Comparison of ENCODE assay signal across 13 mouse cellular contexts in the genomic region with DNA sequence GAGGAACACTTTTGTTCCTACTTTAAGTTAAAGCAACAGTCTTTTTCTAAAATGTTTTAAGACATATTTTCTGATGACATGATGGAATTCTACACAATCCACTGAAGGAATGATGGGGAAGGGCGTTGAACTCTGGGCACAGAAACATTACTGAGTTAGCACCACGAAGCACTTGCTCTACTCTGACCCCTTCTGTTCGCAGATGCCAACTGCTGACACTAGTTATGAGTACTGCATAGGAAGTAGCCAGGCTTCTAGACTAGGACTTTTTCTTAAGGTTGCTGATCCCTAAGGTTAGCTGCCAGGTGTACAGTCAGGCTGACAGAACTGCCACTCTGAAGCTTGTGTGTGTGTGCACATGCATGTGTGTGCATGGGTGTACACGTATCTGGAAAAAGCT. TPM values are rescaled to one million over a fixed set of nuclear protein-coding genes. Genes with fewer than 3 reads are reported as not detected.
DNase-seq lines count a peak whose midpoint lies in the region; ATAC-seq and TF ChIP-seq lines count a peak whose summit lies in the region.
"Had no signal": no experiment of that assay in that cellular context is flagged by ENCODE, and none has a peak within 500 bp of the region (broad histone marks: within the 10 kb centered on the region; RNA-seq: fewer than 3 reads in every experiment).

No protein-coding gene starts in this region.

- H3K27me3 ChIP-seq in kidney, embryonic 14.5 days (ENCODE audit: control insufficient read depth, insufficient read depth, low read length): no peaks in the 10 kb centered on the region
- H3K27me3 ChIP-seq in cerebellum, adult 2 months (ENCODE audit: control insufficient read depth, insufficient read depth, low read length): no peaks in the 10 kb centered on the region

- H3K9ac ChIP-seq in kidney, embryonic 14.5 days (ENCODE audit: low read depth, low read length): no peak overlapping the region

- H3K4me2 ChIP-seq in kidney, embryonic 14.5 days (replicated peaks; ENCODE audit: low read depth, low read length): no peak overlapping the region

- DNase-seq in kidney, postnatal 10 days: peak; percentile 28
- peak; percentile 41 for DNase-seq in CD4-positive helper T cell, adult 2 months (ENCODE audit: low read depth, low spot score)
- DNase-seq in NIH3T3 (ENCODE audit: low read depth) (peak; percentile 14), liver (peak; percentile 36)
- DNase-seq in c-Kit-positive CD71-positive TER-119-positive erythroid progenitor cells, embryonic 14.5 days (ENCODE audit: low spot score): no peak
- no peak for DNase-seq in yolk sac, embryonic 10.5 days (ENCODE audit: low spot score)
- no peak for DNase-seq in cerebellum, adult 2 months
- DNase-seq: cerebellum, adult 18-20 months; gastrocnemius, postnatal 36 days had no signal

- H3K4me3 ChIP-seq in kidney, embryonic 14.5 days (ENCODE audit: low read length): no peak overlapping the region
- no peak overlapping the region for H3K4me3 ChIP-seq in cerebellum, adult 2 months (replicated peaks; ENCODE audit: insufficient read depth, low read depth, low read length)
- H3K4me3 ChIP-seq: hindbrain, embryonic 10.5 days had no signal

- H3K27ac ChIP-seq in kidney, embryonic 14.5 days (ENCODE audit: low read depth, low read length): no peak overlapping the region
- H3K27ac ChIP-seq in cerebellum, adult 2 months (ENCODE audit: insufficient read depth, low read length): no peak overlapping the region
- H3K27ac ChIP-seq: hindbrain, embryonic 10.5 days had no signal

- ATAC-seq in kidney, embryonic 14.5 days (ENCODE audit: low FRiP score, low TSS enrichment): no peak; the same call in 1 of the 2 replicates

- H3K36me3 ChIP-seq in kidney, embryonic 14.5 days (ENCODE audit: control insufficient read depth, insufficient read depth, low read length): peaks cover 85% of the 10 kb centered on the region

- no peaks in the 10 kb centered on the region for H3K9me3 ChIP-seq in kidney, embryonic 14.5 days (ENCODE audit: control insufficient read depth, low read length)
- H3K9me3 ChIP-seq: hindbrain, embryonic 10.5 days had no signal

- no peak for TF ChIP-seq CTCF in cerebellum, adult 2 months (IDR thresholded peaks at IDR 0.05; ENCODE audit: borderline replicate concordance, insufficient read depth, low read depth, low read length)

- 89% methylated on average over 4 of the region's 4 CpGs for WGBS in kidney, embryonic 14.5 days
- whole genome bisulfite sequencing in cerebellum, adult 2 months: 80% methylated on average over 4 of the region's 4 CpGs

- no peaks in the 10 kb centered on the region for H3K4me1 ChIP-seq in kidney, embryonic 14.5 days (ENCODE audit: control insufficient read depth, insufficient read depth, low read length)
- no peaks in the 10 kb centered on the region for H3K4me1 ChIP-seq in cerebellum, adult 2 months (ENCODE audit: control insufficient read depth, insufficient read depth, low read length)
- H3K4me1 ChIP-seq: hindbrain, embryonic 10.5 days had no signal

- TF ChIP-seq POLR2A in cerebellum, adult 2 months (IDR thresholded peaks at IDR 0.05; ENCODE audit: borderline replicate concordance, insufficient read depth, low read length): no peak

RNA-seq across cellular contexts. Expression of a gene that starts 2.8 kb away (rescaled TPM):
- polyA plus RNA-seq in kidney, embryonic 14.5 days (2014; fragmentation: Nextera tagmentation; extraction: Ambion mirVana): not detected in 2 replicates
- not detected in 2 replicates for polyA plus RNA-seq in cerebellum, adult 2 months (2012; rRNA removed)
- polyA plus RNA-seq: embryonic facial prominence, embryonic 14.5 days; hindbrain, embryonic 10.5 days; liver, embryonic 16.5 days had no signal

RNA-seq across cellular contexts. Expression of a gene that starts 9.6 kb away (rescaled TPM):
- 123 and 134 TPM in 2 replicates for polyA plus RNA-seq in kidney, embryonic 14.5 days (2014; fragmentation: Nextera tagmentation; extraction: Ambion mirVana)
- polyA plus RNA-seq in cerebellum, adult 2 months (2012; rRNA removed): 296 and 301 TPM in 2 replicates

RNA-seq across cellular contexts. Expression of a gene that starts 32.7 kb away (rescaled TPM):
- polyA plus RNA-seq in kidney, embryonic 14.5 days (2014; fragmentation: Nextera tagmentation; extraction: Ambion mirVana): not detected in 2 replicates
- 0.17 and 0.28 TPM in 2 replicates for polyA plus RNA-seq in cerebellum, adult 2 months (2012; rRNA removed)
- polyA plus RNA-seq: embryonic facial prominence, embryonic 14.5 days; liver, embryonic 16.5 days had no signal

RNA-seq across cellular contexts. Expression of a gene that starts 43.7 kb away (rescaled TPM):
- polyA plus RNA-seq in kidney, embryonic 14.5 days (2014; fragmentation: Nextera tagmentation; extraction: Ambion mirVana): 23.6 and 43.9 TPM in 2 replicates
- polyA plus RNA-seq in cerebellum, adult 2 months (2012; rRNA removed): 35.5 and 36.5 TPM in 2 replicates

RNA-seq across cellular contexts. Expression of a gene that starts 47.7 kb away (rescaled TPM):
- polyA plus RNA-seq in kidney, embryonic 14.5 days (2014; fragmentation: Nextera tagmentation; extraction: Ambion mirVana): not detected in 2 replicates
- 0.03 TPM in 2 replicates for polyA plus RNA-seq in cerebellum, adult 2 months (2012; rRNA removed)
- polyA plus RNA-seq: embryonic facial prominence, embryonic 14.5 days; hindbrain, embryonic 10.5 days; liver, embryonic 16.5 days had no signal

Comparison
In these comparisons a context has a peak if more than half of its experiments do, and no peak if none do; other contexts are left out.
1. DNase-seq: peak in kidney, postnatal 10 days (single experiment), CD4-positive helper T cell, adult 2 months (single experiment), NIH3T3 (single experiment) and liver (single experiment); none in c-Kit-positive CD71-positive TER-119-positive erythroid progenitor cells, embryonic 14.5 days (single experiment), yolk sac, embryonic 10.5 days (single experiment) and cerebellum, adult 2 months (0 of 2).